Mouse (Mus musculus) embryo, embryonic 11.5 days (tissue): Measurements from ENCODE around the gene Taf1a.
"Not testable (repeated sequence)": the region's sequence is repeated elsewhere in the genome, so short reads cannot be mapped to it uniquely, and the experiment has no call there.

Experiments
- DNase-seq: peaks from one replicate; pipeline ENCODE4 v3.0.0-alpha.2; 2012; ENCODE audit warnings: low read depth, low spot score

Gene Taf1a

DNA sequence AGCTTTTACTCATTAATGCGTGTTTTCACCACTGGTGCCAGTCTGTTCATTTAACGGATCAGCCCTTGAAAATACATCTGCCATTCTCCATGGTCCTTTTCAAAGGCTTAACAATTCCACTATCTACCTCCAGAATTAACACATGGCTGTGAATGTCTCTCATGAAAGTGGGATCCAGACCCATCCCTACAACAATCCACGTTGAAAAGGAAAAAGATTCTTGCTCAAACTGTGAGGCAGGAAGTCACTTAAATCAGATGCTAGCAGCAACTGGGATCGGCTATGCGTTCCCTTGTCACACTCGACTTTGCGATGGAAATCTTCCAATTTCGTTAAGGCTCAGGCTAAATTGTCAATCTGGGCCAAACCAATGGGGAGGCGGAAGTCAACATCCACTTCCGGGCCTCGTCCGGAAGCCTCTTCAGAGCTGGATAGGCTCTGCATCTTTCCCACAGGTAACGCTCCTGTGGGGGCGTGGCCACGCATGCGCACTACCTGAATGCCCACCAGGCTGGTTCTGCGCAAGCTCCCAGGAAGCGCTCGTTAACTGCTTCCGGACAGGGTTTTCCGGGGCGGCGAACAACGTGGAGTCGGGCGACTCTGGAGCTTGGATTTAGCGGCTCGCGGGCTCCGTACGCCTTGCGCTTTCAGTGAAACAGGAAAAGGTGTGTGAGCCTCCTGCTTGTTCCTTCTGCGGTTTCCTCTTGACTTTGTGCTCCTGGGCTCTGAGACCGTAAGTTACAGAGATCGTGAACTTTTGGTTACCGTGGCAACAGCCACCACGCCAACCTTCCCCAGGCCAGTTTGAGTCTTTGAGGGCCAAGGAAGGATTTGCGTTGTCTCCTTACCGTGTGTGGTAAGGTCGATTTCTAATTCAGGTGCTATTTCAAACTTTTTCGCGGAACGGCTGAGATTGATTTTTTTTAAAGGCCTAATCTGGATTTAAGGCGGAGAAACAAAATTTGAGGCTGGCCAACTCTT, at the start of gene Taf1a:
TSS of gene Taf1a (plus strand) at position 556 of the 981 bp plus-strand sequence.
- DNase-seq = peak; percentile 89

DNA sequence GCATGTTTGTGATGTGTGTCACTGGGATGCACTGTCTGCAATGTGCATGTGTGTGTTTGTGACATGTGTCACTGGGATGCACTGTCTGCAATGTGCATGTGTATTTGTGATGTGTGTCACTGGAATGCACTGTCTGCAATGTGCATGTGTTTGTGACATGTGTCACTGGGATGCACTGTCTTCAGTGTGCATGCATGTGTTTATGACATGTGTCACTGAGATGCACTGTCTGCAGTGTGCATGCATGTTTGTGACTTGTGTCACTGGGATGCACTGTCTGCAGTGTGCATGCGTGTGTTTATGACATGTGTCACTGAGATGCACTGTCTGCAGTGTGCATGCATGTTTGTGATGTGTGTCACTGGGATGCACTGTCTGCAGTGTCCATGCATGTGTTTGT, 45.9 kb upstream of the Taf1a start:
- not testable (repeated sequence) for DNase-seq

DNA sequence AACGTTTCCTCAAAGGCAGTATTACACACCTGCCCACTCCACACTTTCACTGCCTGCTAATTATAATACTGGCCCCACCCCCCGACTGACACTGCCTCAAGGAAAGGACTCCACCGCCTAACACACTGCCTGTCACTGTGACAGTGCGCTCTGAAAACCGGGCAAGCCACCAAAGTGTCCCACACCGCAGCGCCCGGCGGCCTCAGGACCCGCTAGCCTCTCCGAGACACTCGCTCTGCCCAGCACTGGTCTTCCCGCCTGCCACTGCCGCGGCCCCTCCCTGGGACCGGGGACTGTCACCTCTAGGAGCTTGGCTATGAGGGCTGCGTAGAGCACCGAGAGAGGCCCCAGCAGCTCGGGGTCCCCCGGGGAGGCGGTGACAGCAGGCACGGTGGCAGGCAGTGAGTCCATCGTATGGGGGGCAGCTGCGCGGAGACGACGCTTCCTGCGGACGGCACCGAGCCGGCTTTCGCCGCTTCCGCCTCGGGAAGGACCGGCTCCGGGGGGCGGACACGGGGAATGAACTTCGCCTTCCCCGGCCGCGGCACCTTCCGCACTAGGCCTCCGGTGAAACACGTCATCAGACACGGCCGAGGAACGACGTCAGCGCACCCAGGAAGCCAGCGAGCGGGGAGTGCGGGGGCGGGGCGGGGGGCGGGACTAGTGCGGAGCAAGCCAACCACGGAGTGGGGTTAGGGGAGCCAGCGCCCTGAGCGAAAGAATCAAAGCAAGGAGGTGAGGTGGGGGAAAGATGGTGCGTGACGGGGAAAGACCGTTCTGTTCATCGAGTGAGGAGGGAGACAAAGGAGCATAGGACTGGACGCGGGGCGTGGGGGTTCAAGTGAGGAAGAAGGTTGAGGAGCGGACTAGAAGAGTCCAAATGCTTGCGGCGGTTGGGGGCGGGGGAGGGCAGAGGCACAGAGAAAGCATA, 43.6 kb upstream of the Taf1a start:
- peak; percentile 70 for DNase-seq

DNA sequence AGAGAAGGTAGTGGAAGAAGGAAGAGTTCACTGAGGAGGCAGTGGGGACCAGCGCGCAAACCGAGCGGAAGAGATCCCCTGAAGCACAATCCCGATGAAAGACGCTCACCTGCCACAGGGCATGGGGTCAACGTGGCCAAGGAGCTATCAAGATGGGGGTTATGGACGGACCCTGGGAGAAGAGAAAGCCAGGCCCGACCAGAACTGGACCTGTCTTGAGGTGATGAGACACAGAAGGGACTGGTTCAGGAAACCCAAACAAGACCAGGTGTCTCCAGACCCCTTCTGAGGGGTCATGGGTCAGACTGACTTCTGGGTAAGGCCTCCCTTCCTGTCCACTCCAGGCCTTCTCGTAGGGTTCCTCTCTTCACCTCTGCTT, 43.0 kb upstream of the Taf1a start:
- no peak for DNase-seq

DNA sequence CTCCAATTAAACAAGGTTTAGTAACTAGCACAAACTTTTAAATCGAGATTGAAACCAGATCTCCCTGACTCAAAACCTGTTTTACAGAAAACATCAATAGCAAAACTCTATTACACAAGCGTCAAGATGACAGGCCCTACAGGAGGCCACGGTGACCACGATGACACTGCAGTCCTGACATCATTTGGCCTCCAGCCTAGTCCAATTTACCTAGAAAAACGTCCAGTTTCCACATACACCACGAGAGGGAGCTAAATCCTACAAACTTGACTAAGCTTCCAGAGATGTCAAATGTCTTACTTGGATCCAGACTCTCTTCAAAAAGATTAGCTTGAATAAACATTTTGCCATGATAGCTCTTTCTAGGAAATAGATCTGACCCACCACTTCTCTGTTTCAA, 38.9 kb upstream of the Taf1a start:
- DNase-seq = no peak

DNA sequence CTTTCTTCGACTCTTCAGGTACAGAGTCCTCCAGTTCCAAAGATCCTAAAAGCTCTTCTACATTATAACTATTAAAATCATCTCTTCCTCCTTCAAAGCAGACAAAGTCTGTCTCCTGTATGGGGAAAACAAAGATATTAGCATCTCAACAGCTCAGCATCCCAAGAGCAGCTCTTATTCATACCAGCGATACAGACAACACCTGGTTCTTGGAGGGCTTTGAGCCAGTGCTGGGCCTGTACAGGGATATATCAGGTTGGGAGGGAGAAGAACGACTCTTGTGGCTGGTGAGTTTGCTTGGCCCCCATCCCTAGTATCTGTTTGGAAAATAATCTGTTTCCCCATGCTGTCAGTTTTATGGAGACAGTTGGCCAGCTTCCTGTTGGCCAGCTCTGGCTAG, 29.9 kb upstream of the Taf1a start:
- no peak for DNase-seq

DNA sequence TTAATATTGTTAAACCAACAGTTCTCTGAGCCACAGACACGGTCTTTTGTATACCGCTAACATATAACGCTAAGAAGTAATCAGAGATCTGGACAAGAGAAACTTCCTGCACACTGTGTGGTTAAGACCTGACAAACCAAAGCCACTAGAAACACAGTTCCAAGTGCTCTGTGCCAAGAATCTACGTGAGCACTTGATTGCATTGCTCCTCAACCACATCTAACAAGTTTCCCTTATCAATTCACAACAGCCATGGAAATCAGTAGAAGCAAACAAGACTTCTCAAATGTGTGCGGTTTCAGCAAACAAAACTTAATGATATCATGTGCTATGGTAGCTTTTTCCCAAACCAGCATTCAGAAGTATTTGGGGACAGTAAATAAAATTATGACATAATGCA, 26.5 kb upstream of the Taf1a start:
- no peak for DNase-seq

DNA sequence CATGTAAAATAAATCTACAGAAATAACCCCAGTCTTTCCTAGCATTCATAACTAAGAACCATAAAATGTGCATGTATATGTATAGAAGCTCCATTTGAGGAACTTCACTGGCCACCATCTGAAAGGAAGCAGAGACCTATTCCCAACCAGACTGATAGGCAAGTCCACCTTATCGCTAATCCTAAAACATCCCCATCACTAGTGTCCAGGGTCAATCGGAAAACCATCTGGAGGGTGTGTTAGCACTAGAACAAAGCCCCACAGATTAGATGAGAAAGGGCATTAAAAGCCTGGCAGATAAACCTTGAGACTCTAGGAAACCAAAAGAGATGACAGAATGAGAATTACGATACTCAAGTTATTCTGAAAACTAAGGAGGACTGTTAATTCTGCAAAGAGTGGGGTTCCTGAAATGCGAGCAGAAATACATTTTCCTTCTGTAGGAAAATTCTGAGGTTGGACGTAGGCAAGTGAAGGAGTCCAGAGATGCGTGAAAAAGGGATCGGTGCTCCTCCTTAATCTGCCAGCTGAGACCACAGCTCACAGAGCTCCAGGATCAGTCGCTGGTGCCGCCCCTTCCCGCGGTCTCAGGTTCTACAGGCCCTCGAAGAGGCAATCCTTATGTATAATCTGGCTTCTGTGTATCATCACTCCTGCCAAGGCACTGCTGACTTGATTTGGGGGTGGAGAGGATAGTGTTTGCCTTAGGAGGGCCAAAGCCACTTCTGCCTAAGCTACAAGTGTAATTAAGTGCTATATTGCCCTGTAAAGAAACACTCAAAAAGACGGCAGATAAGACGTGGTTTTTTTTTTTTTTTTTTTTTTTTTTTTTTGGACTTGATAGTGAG, 25.8 kb upstream of the Taf1a start:
- DNase-seq = no peak

DNA sequence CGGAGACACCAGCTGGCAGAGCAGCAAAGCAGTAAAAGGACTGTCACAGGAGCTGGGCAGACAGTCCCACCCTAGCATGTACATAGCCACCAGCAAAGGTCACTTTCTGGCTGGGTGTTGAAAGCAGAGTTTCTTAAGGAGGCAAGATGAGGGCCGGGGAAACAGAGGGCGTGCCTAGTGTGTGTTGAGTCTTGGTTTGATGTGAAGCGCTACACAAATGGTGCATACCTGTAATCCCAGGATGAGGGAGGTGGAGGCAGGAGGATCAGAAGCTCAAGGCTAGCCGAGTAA, 25.3 kb upstream of the Taf1a start:
- no peak for DNase-seq

DNA sequence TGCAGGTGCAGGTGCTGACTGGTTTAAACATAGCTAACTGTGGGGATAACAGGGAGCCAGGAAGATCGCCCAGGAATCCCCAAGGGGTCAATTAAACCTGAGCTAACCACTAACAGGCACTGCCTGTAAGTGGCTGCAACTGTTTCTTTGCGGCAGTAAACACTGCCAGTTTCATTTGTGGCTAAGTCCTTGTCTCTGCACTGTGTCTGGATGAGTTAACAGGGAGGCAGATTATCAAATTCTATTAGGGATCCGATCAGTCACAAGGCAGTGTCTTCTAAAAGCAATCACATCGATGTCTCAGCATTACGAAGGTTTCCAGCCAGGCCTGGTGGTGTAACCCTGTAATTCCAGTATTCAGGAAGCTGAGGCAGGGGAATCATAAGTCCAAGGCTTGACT, 22.4 kb upstream of the Taf1a start:
- DNase-seq = no peak

DNA sequence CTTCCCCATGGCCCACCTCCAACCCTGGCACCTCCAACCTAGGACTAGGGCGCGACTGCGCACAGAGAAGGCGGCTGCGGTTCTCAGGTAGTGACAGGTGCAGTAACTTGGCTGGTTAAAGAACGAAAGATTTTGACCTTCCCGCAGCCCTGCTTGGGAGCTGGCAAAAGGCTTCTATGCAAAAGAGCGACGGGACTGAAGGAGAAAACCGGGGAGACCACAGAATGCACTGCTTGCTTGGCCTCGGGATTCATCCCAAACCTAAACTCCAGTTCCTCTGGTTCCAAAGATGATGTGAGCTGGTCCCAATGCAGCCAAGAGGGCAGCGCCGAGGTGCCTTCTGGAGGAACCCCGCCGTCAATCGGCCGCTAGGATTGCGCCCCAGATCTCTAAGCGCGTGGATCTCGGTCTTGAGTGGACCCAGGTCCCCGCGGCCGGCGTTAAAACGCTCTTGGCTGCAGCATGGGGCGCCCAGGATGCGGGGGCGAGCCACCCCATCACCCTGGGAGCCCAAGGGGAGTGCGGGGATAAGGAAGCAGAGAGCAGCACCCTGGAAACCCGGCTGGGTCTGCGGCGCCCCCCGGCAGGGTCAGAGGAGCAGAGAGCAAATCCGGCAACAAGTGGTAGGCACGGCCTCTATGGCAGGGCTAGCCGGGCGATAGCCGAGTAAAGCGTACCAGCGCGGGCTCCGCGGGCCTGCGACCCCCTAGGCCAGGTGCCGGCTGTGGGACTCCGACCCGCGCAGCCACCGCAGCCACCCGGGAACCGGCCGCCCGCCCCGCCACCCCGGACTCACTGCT, 20.0 kb upstream of the Taf1a start:
- DNase-seq = no peak

DNA sequence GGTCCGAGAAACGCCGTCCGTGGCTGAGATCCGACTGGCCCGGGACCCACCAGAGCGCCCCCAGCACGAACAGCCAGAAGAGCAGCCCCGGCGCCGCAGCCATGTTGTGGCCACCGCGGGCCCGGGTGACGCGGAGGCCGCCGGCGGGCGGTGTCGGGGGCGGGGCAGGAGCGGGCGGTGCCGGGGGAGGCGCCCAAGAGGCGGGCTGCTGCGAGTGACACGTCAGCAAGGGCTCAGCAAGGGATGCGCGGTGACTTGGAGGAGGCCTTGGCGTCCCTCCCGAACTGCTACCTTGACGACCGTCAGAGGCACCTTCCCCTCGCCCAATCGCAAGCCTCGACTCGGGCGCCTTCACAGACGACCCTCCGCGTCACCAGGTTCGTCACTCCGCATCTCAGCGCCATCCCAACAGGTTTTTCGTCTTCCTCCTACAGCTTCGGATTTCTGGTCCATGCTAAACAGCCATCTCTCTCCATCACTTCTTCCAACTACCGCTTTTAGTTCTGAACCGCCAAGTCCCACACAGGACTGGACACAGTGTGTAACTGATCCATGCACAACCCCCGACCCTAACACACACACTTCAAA, 19.3 kb upstream of the Taf1a start, which contains the start of gene Mia3:
TSS of gene Mia3 (minus strand) at position 127 of the 588 bp plus-strand sequence.
- peak; percentile 85 for DNase-seq

DNA sequence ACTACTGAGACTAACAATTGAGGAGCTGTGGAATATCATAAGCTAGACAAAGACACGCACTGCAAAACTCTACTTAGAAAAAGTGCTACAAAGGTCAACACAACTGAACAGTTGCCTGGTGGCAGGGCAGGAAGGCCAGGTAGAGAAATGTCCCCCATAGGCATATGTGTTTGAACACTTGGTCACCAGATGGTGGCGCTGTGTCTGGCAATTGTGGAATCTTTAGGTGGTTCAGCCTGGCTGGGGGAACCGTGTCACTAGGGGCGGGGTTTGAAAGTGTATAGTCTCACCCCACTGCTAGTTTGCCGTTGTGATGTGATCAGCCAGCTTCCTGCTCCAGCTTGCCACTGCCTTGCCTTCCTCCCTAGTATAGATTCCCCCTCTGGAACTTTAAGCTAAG, 14.1 kb upstream of the Taf1a start:
- DNase-seq = no peak

DNA sequence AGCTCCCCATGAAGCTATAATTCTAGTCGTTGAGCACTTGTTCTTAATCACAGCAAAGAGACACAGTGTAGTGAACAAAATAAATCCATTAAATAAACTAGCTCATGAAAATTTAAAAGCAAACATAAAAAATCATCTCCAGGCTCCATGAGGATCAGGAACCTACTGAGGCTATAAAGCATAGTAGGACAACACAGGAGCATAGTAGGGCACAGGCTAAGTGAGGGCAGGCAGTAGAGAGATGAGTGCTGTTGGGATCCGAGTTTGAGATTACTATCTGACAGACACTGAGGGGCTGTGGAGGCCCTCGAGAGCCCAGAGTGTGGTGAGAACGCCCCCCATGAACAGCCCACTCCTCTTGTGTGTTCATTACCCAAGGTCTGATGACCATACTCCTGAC, 11.7 kb upstream of the Taf1a start:
- no peak for DNase-seq

DNA sequence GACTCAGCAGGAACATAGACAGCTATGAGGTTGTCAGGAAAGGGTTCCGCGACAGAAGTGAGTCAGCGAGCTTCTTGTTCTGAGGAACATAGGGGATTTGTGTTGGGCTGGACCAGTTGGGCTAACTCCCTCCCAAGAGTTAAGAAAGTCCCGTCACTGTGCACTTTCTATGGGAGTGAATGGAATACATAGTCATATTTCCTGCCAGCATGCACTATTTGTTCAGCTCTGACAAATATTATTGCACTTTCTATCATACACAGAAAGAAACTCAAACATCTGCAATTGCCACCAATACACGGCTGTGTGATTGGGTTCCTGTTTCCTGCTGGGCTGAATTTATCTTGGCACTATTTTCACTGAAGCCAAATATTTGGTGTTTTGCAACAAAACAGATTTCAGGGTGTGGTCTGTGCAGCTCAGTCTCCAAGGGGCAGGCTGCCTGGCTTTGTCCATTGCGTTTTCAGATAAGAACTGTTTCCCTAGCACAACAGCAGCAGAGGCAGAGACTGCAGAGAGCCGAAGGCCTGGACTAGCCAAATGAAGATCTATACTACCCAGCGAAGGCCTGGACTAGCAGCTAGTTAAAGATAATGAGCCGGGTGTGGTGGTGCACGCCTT, 10.3 kb upstream of the Taf1a start:
- DNase-seq = no peak

DNA sequence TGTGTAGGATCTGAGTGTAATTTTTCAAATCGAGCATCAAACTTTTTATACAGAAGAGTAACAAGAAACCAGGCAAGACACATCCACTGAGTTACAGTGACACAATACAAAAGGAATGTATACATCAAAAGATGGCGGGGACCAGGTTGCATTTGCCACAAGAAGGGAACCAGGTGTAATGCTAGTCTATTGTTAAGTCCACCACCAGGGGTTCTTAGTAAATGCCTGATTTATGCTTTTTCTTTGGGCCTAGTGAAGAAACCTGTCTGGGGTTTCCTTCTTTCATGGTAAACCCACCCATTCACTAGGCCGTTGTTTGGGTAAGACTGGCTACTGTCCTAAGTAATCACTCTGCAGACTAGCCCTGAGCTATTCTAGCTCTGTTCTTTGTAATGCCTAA, 9.4 kb upstream of the Taf1a start:
- not testable (repeated sequence) for DNase-seq

DNA sequence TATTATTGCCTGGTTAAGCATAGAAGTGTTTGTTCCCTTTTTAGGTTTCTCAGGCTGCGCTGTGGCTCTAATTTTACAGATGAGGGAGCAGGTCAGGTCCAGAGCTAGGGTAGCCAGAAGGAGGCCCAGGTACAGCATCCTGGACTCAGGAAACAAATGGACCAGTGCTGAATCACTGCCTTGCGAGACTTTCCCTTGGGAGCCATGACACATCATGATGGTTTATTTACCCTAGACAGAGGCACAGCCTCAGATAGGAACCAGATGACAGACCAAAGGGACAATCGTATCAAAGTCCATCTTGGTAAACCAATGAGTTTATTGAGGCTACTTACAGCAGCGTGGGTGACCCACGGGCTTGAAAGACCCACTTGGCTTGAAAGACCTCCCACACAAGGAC, 7.0 kb upstream of the Taf1a start:
- DNase-seq = no peak

DNA sequence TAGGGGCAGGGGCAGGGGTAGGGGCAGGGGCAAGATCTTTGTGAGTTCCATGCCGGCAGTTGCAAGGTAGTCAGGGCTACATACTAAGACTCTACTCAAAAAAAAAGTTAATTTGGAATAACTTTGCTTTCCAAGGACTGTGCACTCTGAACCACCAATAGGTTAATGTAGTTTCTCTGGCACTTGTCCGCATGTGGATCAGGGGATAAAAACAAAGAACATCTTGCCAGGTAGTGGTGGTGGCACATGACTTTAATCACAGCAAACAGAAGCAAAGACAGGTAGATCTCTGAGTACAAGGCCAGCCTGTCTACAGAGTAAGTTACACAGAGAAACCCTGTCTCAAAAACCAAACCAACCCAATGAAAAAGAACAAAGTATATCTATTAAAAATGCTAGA, 6.2 kb upstream of the Taf1a start:
- no peak for DNase-seq

DNA sequence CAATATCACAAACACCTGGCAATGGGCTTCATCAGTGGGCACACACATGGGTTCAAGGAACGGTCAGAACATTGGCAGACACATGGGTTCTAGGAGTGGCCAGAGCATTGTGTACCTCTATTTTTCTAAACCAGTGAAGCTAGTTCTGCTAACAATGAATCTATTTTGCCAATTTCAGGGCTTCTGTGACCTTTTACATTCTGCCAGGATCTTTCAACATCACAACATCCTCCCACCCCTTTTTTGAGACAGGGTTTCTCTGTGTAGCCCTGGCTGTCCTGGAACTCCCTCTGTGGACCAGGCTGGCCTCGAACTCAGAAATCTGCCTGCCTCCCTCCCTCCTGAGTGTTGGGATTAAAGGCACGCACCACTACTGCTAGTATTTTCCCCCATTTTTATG, 1.4 kb upstream of the Taf1a start:
- DNase-seq = not testable (repeated sequence)

DNA sequence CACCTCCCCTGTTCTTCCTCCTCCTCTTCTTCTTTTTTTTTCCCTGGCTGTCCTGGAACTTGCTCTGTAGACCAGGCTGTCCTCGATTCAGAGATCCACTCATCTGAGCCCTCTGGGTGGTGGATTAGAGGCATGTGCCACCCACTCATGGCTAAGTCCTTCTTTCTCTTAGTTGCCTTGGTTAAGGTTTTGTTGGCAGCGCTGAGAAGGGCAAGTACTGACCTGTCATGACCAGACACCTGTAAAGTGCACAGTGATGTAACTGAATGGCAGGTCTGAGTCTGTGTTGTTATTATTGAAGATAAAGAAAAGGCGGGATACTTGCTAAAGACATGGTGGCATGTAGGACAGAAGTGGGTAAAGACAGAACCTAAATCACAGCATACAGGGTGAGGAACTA, 14.6 kb downstream of the Taf1a start:
- DNase-seq = no peak
